Mouse (Mus musculus): ENCODE measurements around the gene Wdr72. TPM values are rescaled to one million over a fixed set of nuclear protein-coding genes. Genes with fewer than 3 reads are reported as not detected.

Wdr72 gene
- polyA plus RNA-seq, 1 experiment from 2014 or later = 0.36 TPM

DNA sequence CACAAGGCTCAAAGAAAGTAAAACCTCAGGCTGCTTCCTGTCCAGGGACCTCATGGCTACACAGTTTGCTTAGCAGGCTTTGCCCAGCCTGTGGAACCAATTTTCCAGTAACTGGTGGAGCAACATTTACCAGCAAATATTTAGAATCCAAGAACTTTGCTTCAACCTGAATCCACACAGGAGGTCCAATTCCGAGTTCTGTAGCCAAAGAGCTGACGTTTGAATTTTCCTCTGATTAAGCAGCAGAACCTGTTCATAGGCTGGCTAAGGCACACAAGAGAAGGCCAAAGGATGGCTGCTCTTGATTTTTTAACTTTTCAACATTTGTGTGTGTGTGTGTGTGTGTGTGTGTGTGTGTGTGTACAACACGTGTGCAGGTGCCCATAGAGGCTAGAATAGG lies 222.2 kb downstream of the Wdr72 start:
- Histone ChIP-seq H3K27ac (replicated peaks) (no peak overlapping the region), H3K36me3 (replicated peaks) (no peaks in the 10 kb centered on the region), H3K9me3 (no peaks in the 10 kb centered on the region), H3K4me3 (no peak overlapping the region), H3K27me3 (replicated peaks; ENCODE audit: low read depth, poor library complexity, severe bottlenecking) (no peaks in the 10 kb centered on the region), H3K4me1 (peaks cover 6% of the 10 kb centered on the region)
- WGBS = 82% methylated on average over 3 of the region's 3 CpGs
- no peak for DNase-seq (ENCODE audit: low spot score)

Other genes with a start within 250 kb of the Wdr72 start
- gene Unc13c, start 141.4 kb upstream of the Wdr72 start, polyA plus RNA-seq (2016; fragmentation: Nextera tagmentation; extraction: Ambion mirVana) = 0.17 and 0.25 TPM in 2 replicates

All from embryonic facial prominence, embryonic 10.5 days (tissue).